Mouse (Mus musculus) adrenal gland, adult (tissue): Measurements from ENCODE around the gene Cd320.
"Not testable (repeated sequence)": the region's sequence is repeated elsewhere in the genome, so short reads cannot be mapped to it uniquely, and the experiment has no call there.

ENCODE experiments used
- DNase-seq, 2 experiments: peaks; one replicate each; pipeline ENCODE4 v3.0.0; 2022 to 2023; ENCODE audit warnings: low spot score in 1 of 2; ENCODE audit not compliant: inconsistent age in 2 of 2

Cd320 gene

GRCm38 (mm10) chr17:33897114-33897794 lies 54.4 kb downstream of the Cd320 start:
- peak in 1 of 2 experiments; percentile 66 for DNase-seq

DNA sequence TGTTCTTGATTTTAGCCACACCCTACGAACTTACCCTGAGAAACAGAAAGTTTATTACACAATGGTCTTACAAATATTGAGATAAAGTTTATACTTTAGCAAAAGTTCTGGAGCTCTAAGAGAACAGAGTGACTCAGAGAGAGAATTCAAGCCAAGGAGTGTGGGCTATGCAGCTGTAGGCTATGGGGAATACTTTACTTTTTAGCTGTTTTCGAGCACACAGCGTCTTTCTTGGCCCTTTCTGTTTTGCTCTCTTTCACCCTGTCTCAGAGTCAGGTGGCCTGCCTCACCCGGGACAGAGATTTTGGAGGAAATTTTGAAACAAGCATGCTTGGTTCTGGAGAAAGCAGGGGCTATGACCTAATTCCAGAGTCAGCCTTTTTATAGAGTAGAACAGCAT lies 55.3 kb downstream of the Cd320 start:
- DNase-seq = not testable (repeated sequence)
